Mouse (Mus musculus) mature B cell (primary cell): ENCODE measurements at regions not wholly inside any gene's neighbourhood (a gene's known extent, or its start where the extent isn't known, plus 50 kb on each side); places are given as distances from the start of the nearest gene placed in this dataset.

Source experiments
- in situ Hi-C: fragments of 300-500 bp; cut with MboI; formaldehyde crosslinking; loops from 2 replicates; pipeline ENCODE4 v1.14.3; 2019

- in situ Hi-C loops: no loop called here
These were observed 509.4 kb downstream of the Rnf144a start for GRCm38 (mm10) chr12:25905614-25906013.

GRCm38 (mm10) chr12:25896543-25896942 lies 518.5 kb downstream of the Rnf144a start:
- in situ Hi-C loops: loop anchor here (25.0 kb wide), 1 partner anchor 809 kb away; the partner anchor contains the start of gene Id2

- in situ Hi-C loops: loop anchor here (25.0 kb wide), 1 partner anchor 808 kb away; the partner anchor contains the start of gene Id2
These were observed 519.4 kb downstream of the Rnf144a start for GRCm38 (mm10) chr12:25895691-25896090.

- in situ Hi-C loops: loop anchor here (25.0 kb wide), 1 partner anchor 804 kb away; the partner anchor contains the start of gene Id2
These were observed 523.5 kb downstream of the Rnf144a start for GRCm38 (mm10) chr12:25891391-25892167.

- in situ Hi-C loops: loop anchor here (25.0 kb wide), 1 partner anchor 803 kb away; the partner anchor contains the start of gene Id2
These were observed 524.3 kb downstream of the Rnf144a start for GRCm38 (mm10) chr12:25890722-25891121.

GRCm38 (mm10) chr12:25883771-25884171 lies 531.3 kb downstream of the Rnf144a start:
- in situ Hi-C loops: loop anchor here (25.0 kb wide), 1 partner anchor 796 kb away; the partner anchor contains the start of gene Id2

- in situ Hi-C loops: no loop called here
These were observed 543.2 kb downstream of the Rnf144a start for GRCm38 (mm10) chr12:25871816-25872215.

GRCm38 (mm10) chr12:25871001-25871461 lies 544.0 kb downstream of the Rnf144a start:
- in situ Hi-C loops: no loop called here

- in situ Hi-C loops: loop anchor here (10.0 kb wide), 1 partner anchor 195 kb away; no protein-coding TSS in a partner anchor
These were observed 545.2 kb downstream of the Rnf144a start for GRCm38 (mm10) chr12:25869846-25870245.

- in situ Hi-C loops: loop anchor here (10.0 kb wide), 1 partner anchor 200 kb away; no protein-coding TSS in a partner anchor
These were observed 550.0 kb downstream of the Rnf144a start for GRCm38 (mm10) chr12:25865063-25865462.

- in situ Hi-C loops: loop anchor here (10.0 kb wide), 1 partner anchor 201 kb away; no protein-coding TSS in a partner anchor
These were observed 550.8 kb downstream of the Rnf144a start for GRCm38 (mm10) chr12:25864113-25864852.

GRCm38 (mm10) chr12:25861100-25861499 lies 554.0 kb downstream of the Rnf144a start:
- in situ Hi-C loops: loop anchor here (10.0 kb wide), 1 partner anchor 204 kb away; no protein-coding TSS in a partner anchor

GRCm38 (mm10) chr12:25858397-25858796 lies 556.7 kb downstream of the Rnf144a start:
- in situ Hi-C loops: no loop called here

- in situ Hi-C loops: no loop called here
These were observed 585.0 kb downstream of the Rnf144a start for GRCm38 (mm10) chr12:25830057-25830456.

GRCm38 (mm10) chr12:25827961-25828360 lies 587.1 kb downstream of the Rnf144a start:
- in situ Hi-C loops: no loop called here

GRCm38 (mm10) chr12:25826928-25827327 lies 588.1 kb downstream of the Rnf144a start:
- in situ Hi-C loops: no loop called here

- in situ Hi-C loops: no loop called here
These were observed 588.6 kb downstream of the Rnf144a start for GRCm38 (mm10) chr12:25826451-25826850.

- in situ Hi-C loops: no loop called here
These were observed 598.8 kb downstream of the Rnf144a start for GRCm38 (mm10) chr12:25816248-25816647.

GRCm38 (mm10) chr12:25795092-25795491 lies 620.0 kb downstream of the Rnf144a start:
- in situ Hi-C loops: no loop called here

- in situ Hi-C loops: no loop called here
These were observed 620.5 kb downstream of the Rnf144a start for GRCm38 (mm10) chr12:25794571-25794970.

GRCm38 (mm10) chr12:25792571-25793075 lies 622.4 kb downstream of the Rnf144a start:
- in situ Hi-C loops: no loop called here

GRCm38 (mm10) chr12:25790956-25791355 lies 624.1 kb downstream of the Rnf144a start:
- in situ Hi-C loops: no loop called here
